Comparison of ENCODE assay signal across 29 mouse cellular contexts in genomic region chr11:74445591-74445990, GRCm38 (mm10).
"Had no signal": no experiment of that assay in that cellular context is flagged by ENCODE, and none has a peak within 500 bp of the region (broad histone marks: within the 10 kb centered on the region; RNA-seq: fewer than 3 reads in every experiment).

No protein-coding gene starts in this region.

- H3K4me2 ChIP-seq: heart, embryonic 11.5 days; heart, embryonic 12.5 days; heart, embryonic 13.5 days; heart, embryonic 15.5 days; hindbrain, embryonic 12.5 days; hindbrain, embryonic 13.5 days; hindbrain, embryonic 15.5 days; intestine, embryonic 15.5 days; kidney, embryonic 15.5 days had no signal

- H3K9me3 ChIP-seq: hindbrain, embryonic 12.5 days; intestine, embryonic 15.5 days had no signal

- H3K36me3 ChIP-seq: heart, embryonic 12.5 days; heart, embryonic 15.5 days; hindbrain, embryonic 10.5 days; hindbrain, embryonic 12.5 days; hindbrain, embryonic 13.5 days; hindbrain, embryonic 15.5 days; intestine, embryonic 15.5 days; kidney, embryonic 15.5 days had no signal

- H3K9ac ChIP-seq: heart, embryonic 12.5 days; heart, embryonic 13.5 days; heart, embryonic 15.5 days; hindbrain, embryonic 12.5 days; hindbrain, embryonic 13.5 days; hindbrain, embryonic 15.5 days; intestine, embryonic 15.5 days; kidney, embryonic 15.5 days had no signal

- H3K27ac ChIP-seq: heart, embryonic 13.5 days; heart, embryonic 15.5 days; hindbrain, embryonic 10.5 days; hindbrain, embryonic 12.5 days; hindbrain, embryonic 13.5 days; hindbrain, embryonic 15.5 days; hindbrain, postnatal 0 days; intestine, embryonic 15.5 days; kidney, embryonic 15.5 days; kidney, postnatal 0 days; layer of hippocampus, adult 2 months; left cerebral cortex, adult 2 months had no signal

- H3K4me1 ChIP-seq: hindbrain, embryonic 10.5 days; hindbrain, embryonic 12.5 days; hindbrain, embryonic 15.5 days; kidney, embryonic 15.5 days had no signal

- H3K27me3 ChIP-seq: heart, embryonic 12.5 days; heart, embryonic 13.5 days; heart, embryonic 15.5 days; hindbrain, embryonic 12.5 days; hindbrain, embryonic 13.5 days; hindbrain, embryonic 15.5 days; intestine, embryonic 15.5 days; kidney, embryonic 15.5 days had no signal

- DNase-seq: heart, postnatal 10 days; heart, postnatal 14 days; heart, postnatal 4 days; kidney, adult 11 months; kidney, adult 18-20 months; kidney, postnatal 10 days; kidney, postnatal 14 days; kidney, postnatal 25 days; kidney, postnatal 4 days; layer of hippocampus, adult 9-11 months; layer of hippocampus, postnatal 36 days had no signal

- H3K4me3 ChIP-seq: heart, embryonic 12.5 days; heart, embryonic 13.5 days; heart, embryonic 15.5 days; hindbrain, embryonic 10.5 days; hindbrain, embryonic 12.5 days; hindbrain, embryonic 13.5 days; hindbrain, embryonic 15.5 days; intestine, embryonic 15.5 days; kidney, embryonic 15.5 days; layer of hippocampus, adult 2 months; left cerebral cortex, adult 2 months had no signal

- ATAC-seq: hindbrain, embryonic 16.5 days; hindbrain, postnatal 0 days; inflammation-experienced regulatory T-cells, adult 6 months; intestine, embryonic 15.5 days; intestine, embryonic 16.5 days; intestine, postnatal 0 days had no signal
